Comparison of ENCODE assay signal across 8 mouse cellular contexts in genomic region chr9:77381565-77381964, GRCm38 (mm10). TPM values are rescaled to one million over a fixed set of nuclear protein-coding genes. Genes with fewer than 3 reads are reported as not detected.
DNase-seq lines count a peak whose midpoint lies in the region; ATAC-seq lines count a peak whose summit lies in the region.

No protein-coding gene starts in this region.

- H3K4me2 ChIP-seq in forebrain, embryonic 15.5 days (replicated peaks) = no peak overlapping the region

- DNase-seq in 3T3-L1 (ENCODE audit: low read depth, low spot score) = peak; percentile 67
- DNase-seq in CD8-positive naive resting alpha-beta T cell, adult 2 months (ENCODE audit: low read depth in 2 of 2, low spot score in 2 of 2) = peak; percentile 31 to 48
- DNase-seq in c-Kit-positive CD71-negative TER-119-negative erythroid progenitor cells, embryonic 14.5 days (ENCODE audit: low read depth) = peak; percentile 32
- DNase-seq in kidney, postnatal 25 days = peak; percentile 72 to 86
- peak; percentile 54 to 64 for DNase-seq in lung, adult 18-20 months
- DNase-seq in right cerebral cortex, adult 2 months (ENCODE audit: low spot score in 2 of 2) = peak; percentile 87 to 92

- no peak overlapping the region for H3K9ac ChIP-seq in forebrain, embryonic 15.5 days (replicated peaks)

- H3K4me3 ChIP-seq in forebrain, embryonic 15.5 days = no peak overlapping the region

- WGBS in forebrain, embryonic 15.5 days = 11% methylated on average over 5 of the region's 5 CpGs

- no peak overlapping the region for H3K27ac ChIP-seq in forebrain, embryonic 15.5 days (replicated peaks)

- no peaks in the 10 kb centered on the region for H3K9me3 ChIP-seq in forebrain, embryonic 15.5 days

- no peaks in the 10 kb centered on the region for H3K27me3 ChIP-seq in forebrain, embryonic 15.5 days

- H3K36me3 ChIP-seq in forebrain, embryonic 15.5 days = no peaks in the 10 kb centered on the region

- 0 out of 2 replicates have a peak, but pooled peaks have one; percentile 36 for ATAC-seq in forebrain, embryonic 15.5 days (replicated peaks)
- no peak for ATAC-seq in inflammation-experienced regulatory T-cells, adult 6 months

- no peaks in the 10 kb centered on the region for H3K4me1 ChIP-seq in forebrain, embryonic 15.5 days

RNA-seq across cellular contexts. Expression of gene Mlip, which starts 28.8 kb away (rescaled TPM):
- 3.7 and 5.5 TPM in 2 replicates for polyA plus RNA-seq in forebrain, embryonic 15.5 days (2015; fragmentation: Nextera tagmentation; extraction: Ambion mirVana)
- polyA plus RNA-seq in inflammation-experienced regulatory T-cells, adult 6 months (2017; shearing (Covaris generic)) = under 1 TPM in 1 of 3 experiments, not detected in 2; 0.23 TPM

Comparison
In these comparisons a context has a peak if more than half of its experiments do, and no peak if none do; other contexts are left out.
1. DNase-seq: peak in every context shown above with its lines; median percentile 90 in right cerebral cortex, adult 2 months; 79 in kidney, postnatal 25 days; 67 in 3T3-L1; 59 in lung, adult 18-20 months; 40 in CD8-positive naive resting alpha-beta T cell, adult 2 months; 32 in c-Kit-positive CD71-negative TER-119-negative erythroid progenitor cells, embryonic 14.5 days.